Comparison of ENCODE assay signal across 21 mouse cellular contexts in the genomic region with DNA sequence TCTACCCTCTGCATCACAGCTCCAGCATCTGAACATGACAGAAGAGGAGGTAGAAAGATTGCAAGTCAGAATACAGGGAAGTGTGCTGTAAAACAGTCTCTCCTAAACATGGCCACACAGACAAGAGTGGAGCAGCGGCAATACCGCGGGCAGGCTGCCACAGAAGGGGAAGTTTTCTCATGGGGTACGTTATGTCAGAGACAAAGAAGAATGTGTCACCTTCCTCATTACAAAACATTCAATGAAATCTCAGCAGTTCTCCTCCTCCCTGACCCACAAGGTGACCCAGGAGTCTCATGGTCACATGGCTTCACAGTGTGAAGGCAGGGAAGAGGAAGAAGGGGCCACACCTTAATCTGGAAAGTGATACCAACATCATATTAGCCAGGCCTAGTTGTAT. TPM values are rescaled to one million over a fixed set of nuclear protein-coding genes. Genes with fewer than 3 reads are reported as not detected.
DNase-seq lines count a peak whose midpoint lies in the region; ATAC-seq and TF ChIP-seq lines count a peak whose summit lies in the region.
"Had no signal": no experiment of that assay in that cellular context is flagged by ENCODE, and none has a peak within 500 bp of the region (broad histone marks: within the 10 kb centered on the region; RNA-seq: fewer than 3 reads in every experiment).

No protein-coding gene starts in this region.

- WGBS in liver, embryonic 13.5 days (ENCODE audit: insufficient replicate concordance): 31% methylated on average over 4 of the region's 4 CpGs
- WGBS in liver, embryonic 12.5 days (ENCODE audit: insufficient replicate concordance): 31% methylated on average over 4 of the region's 4 CpGs

- intact Hi-C loops in gastrocnemius, adult 2 months (cut with DNase I): no loop called here

- no peak for TF ChIP-seq CTCF in gastrocnemius, adult 2 months (IDR thresholded peaks at IDR 0.05)

- H3K4me1 ChIP-seq in liver, embryonic 13.5 days (replicated peaks): no peaks in the 10 kb centered on the region
- H3K4me1 ChIP-seq in liver, embryonic 12.5 days: no peaks in the 10 kb centered on the region; the same call in 1 of the 2 replicates
- H3K4me1 ChIP-seq: hindbrain, embryonic 12.5 days; limb, embryonic 15.5 days; neural tube, embryonic 12.5 days had no signal

- no peak overlapping the region for H3K4me3 ChIP-seq in liver, embryonic 13.5 days (replicated peaks)
- no peak overlapping the region for H3K4me3 ChIP-seq in liver, embryonic 12.5 days
- no peak overlapping the region for H3K4me3 ChIP-seq in gastrocnemius, adult 2 months
- H3K4me3 ChIP-seq: hindbrain, embryonic 12.5 days; limb, embryonic 15.5 days; neural tube, embryonic 12.5 days had no signal

- ATAC-seq in liver, embryonic 13.5 days (ENCODE audit: low read depth): peak; percentile 10; the same call in 1 of the 2 replicates
- ATAC-seq in liver, embryonic 12.5 days: no peak
- peak; percentile 81 for ATAC-seq in granulocyte monocyte progenitor cell, adult 5-6 weeks (replicated peaks; ENCODE audit: poor library complexity, severe bottlenecking)
- ATAC-seq in CD4-positive, CD25-positive, alpha-beta regulatory T cell, adult 4 months: no peak
- ATAC-seq: forebrain, postnatal 0 days had no signal

- no peak for DNase-seq in liver, embryonic 13.5 days
- peak; percentile 48 to 54 for DNase-seq in lung, postnatal 4 days
- DNase-seq in gastrocnemius, adult 18-20 months (ENCODE audit: low spot score): no peak
- no peak for DNase-seq in gastrocnemius, adult 2 months
- DNase-seq: cerebellum, adult 18-20 months; forebrain, postnatal 0 days; gastrocnemius, postnatal 10 days; kidney, adult 9 months; kidney, postnatal 4 days had no signal

- H3K9ac ChIP-seq in liver, embryonic 13.5 days: no peak overlapping the region
- no peak overlapping the region for H3K9ac ChIP-seq in liver, embryonic 12.5 days
- H3K9ac ChIP-seq: forebrain, postnatal 0 days; hindbrain, embryonic 12.5 days; limb, embryonic 15.5 days; neural tube, embryonic 12.5 days had no signal

- no peaks in the 10 kb centered on the region for H3K9me3 ChIP-seq in liver, embryonic 13.5 days (replicated peaks)
- no peaks in the 10 kb centered on the region for H3K9me3 ChIP-seq in liver, embryonic 12.5 days (replicated peaks)
- H3K9me3 ChIP-seq: hindbrain, embryonic 12.5 days; limb, embryonic 15.5 days; neural tube, embryonic 12.5 days had no signal

- H3K27me3 ChIP-seq in liver, embryonic 13.5 days: no peaks in the 10 kb centered on the region
- H3K27me3 ChIP-seq in liver, embryonic 12.5 days (replicated peaks): no peaks in the 10 kb centered on the region
- H3K27me3 ChIP-seq: hindbrain, embryonic 12.5 days; limb, embryonic 15.5 days; neural tube, embryonic 12.5 days had no signal

- no peak overlapping the region for H3K4me2 ChIP-seq in liver, embryonic 13.5 days
- H3K4me2 ChIP-seq in liver, embryonic 12.5 days: no peak overlapping the region
- H3K4me2 ChIP-seq: hindbrain, embryonic 12.5 days; limb, embryonic 15.5 days; neural tube, embryonic 12.5 days had no signal

- no peak overlapping the region for H3K27ac ChIP-seq in liver, embryonic 13.5 days
- no peak overlapping the region for H3K27ac ChIP-seq in liver, embryonic 12.5 days
- H3K27ac ChIP-seq in gastrocnemius, adult 2 months: no peak overlapping the region
- H3K27ac ChIP-seq: hindbrain, embryonic 12.5 days; limb, embryonic 15.5 days; neural tube, embryonic 12.5 days had no signal

- no peaks in the 10 kb centered on the region for H3K36me3 ChIP-seq in liver, embryonic 13.5 days
- no peaks in the 10 kb centered on the region for H3K36me3 ChIP-seq in liver, embryonic 12.5 days
- H3K36me3 ChIP-seq: hindbrain, embryonic 12.5 days; limb, embryonic 15.5 days; neural tube, embryonic 12.5 days had no signal

RNA-seq across cellular contexts. Expression of a gene that starts 25.3 kb away (rescaled TPM):
- polyA plus RNA-seq in liver, embryonic 13.5 days (2015; fragmentation: Nextera tagmentation; extraction: Ambion mirVana): 1.9 and 2.3 TPM in 2 replicates
- 2.3 and 2.4 TPM in 2 replicates for polyA plus RNA-seq in liver, embryonic 12.5 days (2016; fragmentation: Nextera tagmentation; extraction: Ambion mirVana)
- 49.0 and 63.5 TPM in 2 replicates for total RNA-seq in granulocyte monocyte progenitor cell, adult 5-6 weeks (2014; fragmentation: Nextera tagmentation)
- total RNA-seq in granulocyte monocyte progenitor cell, adult 5-6 weeks (2017): 63.8 and 64.9 TPM in 2 replicates
- 1 to 10 TPM; 6.5 to 8.0 TPM for total RNA-seq in gastrocnemius, adult 18-20 months (2021)
- total RNA-seq in gastrocnemius, adult 2 months (2021): 1 to 10 TPM; 5.2 to 9.7 TPM
- polyA plus RNA-seq in CD4-positive, CD25-positive, alpha-beta regulatory T cell, adult 4 months (2017; shearing (Covaris generic)): 1 to 10 TPM; 1.0 to 1.6 TPM

RNA-seq across cellular contexts. Expression of a gene that starts 39.0 kb away (rescaled TPM):
- polyA plus RNA-seq in liver, embryonic 13.5 days (2015; fragmentation: Nextera tagmentation; extraction: Ambion mirVana): 0.09 and 0.12 TPM in 2 replicates
- 0.10 and 0.12 TPM in 2 replicates for polyA plus RNA-seq in liver, embryonic 12.5 days (2016; fragmentation: Nextera tagmentation; extraction: Ambion mirVana)
- total RNA-seq in granulocyte monocyte progenitor cell, adult 5-6 weeks (2014; fragmentation: Nextera tagmentation): not detected in 2 replicates
- total RNA-seq in granulocyte monocyte progenitor cell, adult 5-6 weeks (2017): 0.67 TPM in 1 of 2 replicates, not detected in the other
- not detected for total RNA-seq in gastrocnemius, adult 18-20 months (2021)
- not detected for total RNA-seq in gastrocnemius, adult 2 months (2021)
- polyA plus RNA-seq in CD4-positive, CD25-positive, alpha-beta regulatory T cell, adult 4 months (2017; shearing (Covaris generic)): under 1 TPM; 0.16 to 0.23 TPM
- total RNA-seq: ES-E14; forebrain, postnatal 0 days; gastrocnemius, postnatal 10 days; left cerebral cortex, postnatal 25 days; midbrain, postnatal 0 days had no signal
- polyA plus RNA-seq: forebrain, postnatal 0 days; heart, embryonic 16.5 days; hindbrain, embryonic 12.5 days; intestine, embryonic 14.5 days; limb, embryonic 15.5 days; midbrain, postnatal 0 days; neural tube, embryonic 12.5 days; testis, adult 2 months had no signal

Comparison
In these comparisons a context has a peak if more than half of its experiments do, and no peak if none do; other contexts are left out.
1. ATAC-seq: peak in liver, embryonic 13.5 days (single experiment) and granulocyte monocyte progenitor cell, adult 5-6 weeks (single experiment); none in liver, embryonic 12.5 days (single experiment) and CD4-positive, CD25-positive, alpha-beta regulatory T cell, adult 4 months (single experiment).
2. DNase-seq: peak in lung, postnatal 4 days (2 of 2); none in liver, embryonic 13.5 days (single experiment), gastrocnemius, adult 18-20 months (single experiment) and gastrocnemius, adult 2 months (single experiment).
3. RNA of a gene that starts 25.3 kb away (total RNA-seq): 49.0 to 64.9 TPM in granulocyte monocyte progenitor cell, adult 5-6 weeks; 5.2 to 9.7 TPM in gastrocnemius, adult 2 months and 6.5 to 8.0 TPM in gastrocnemius, adult 18-20 months; every median in the first group is over 4 times any median in the second.